Mouse (Mus musculus): Measurements from ENCODE around the gene Gm17079.
"Not testable (repeated sequence)": the region's sequence is repeated elsewhere in the genome, so short reads cannot be mapped to it uniquely, and the experiment has no call there.

Gm17079 gene

DNA sequence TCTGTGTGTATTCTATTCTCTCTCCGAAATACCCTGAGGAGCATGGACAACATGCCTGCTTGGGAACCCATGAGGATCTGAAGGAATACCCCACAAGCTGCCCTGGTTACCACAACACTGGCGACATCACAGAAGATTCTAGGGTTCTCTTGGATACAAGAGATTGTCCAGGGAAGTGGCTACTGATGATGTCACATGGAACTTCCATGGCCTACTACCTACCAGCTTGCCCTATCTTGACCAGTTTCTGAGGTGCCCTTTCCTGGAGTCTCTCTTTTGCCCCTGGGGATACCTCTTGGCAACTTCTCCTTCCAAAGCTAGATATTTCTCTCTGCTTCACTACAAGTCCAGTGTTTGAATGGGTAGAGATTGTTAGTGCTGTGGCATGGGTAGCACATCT is at the start of gene Gm17079:
Gm17079 (minus strand) TSS at position 101 of the 400 bp plus-strand sequence.
- not testable (repeated sequence) for H3K36me3 ChIP-seq (ENCODE audit: control insufficient read depth, insufficient read depth, low read length, poor library complexity, severe bottlenecking); H3K27me3 ChIP-seq (ENCODE audit: control insufficient read depth, insufficient read depth, low read length, poor library complexity, severe bottlenecking); DNase-seq (ENCODE audit: low read depth, low spot score)

GRCm38 (mm10) chr14:51740347-51741170 is 45.3 kb upstream of the Gm17079 start:
- DNase-seq (ENCODE audit: low read depth, low spot score), result no peak
- no peaks in the 10 kb centered on the region for H3K36me3 ChIP-seq (ENCODE audit: control insufficient read depth, insufficient read depth, low read length, poor library complexity, severe bottlenecking)
- H3K27me3 ChIP-seq (ENCODE audit: control insufficient read depth, insufficient read depth, low read length, poor library complexity, severe bottlenecking), result no peaks in the 10 kb centered on the region; the same call in 1 of the 2 replicates

GRCm38 (mm10) chr14:51739150-51739993 is 44.1 kb upstream of the Gm17079 start:
- no peak for DNase-seq (ENCODE audit: low read depth, low spot score)
- H3K27me3 ChIP-seq (ENCODE audit: control insufficient read depth, insufficient read depth, low read length, poor library complexity, severe bottlenecking), result no peaks in the 10 kb centered on the region; the same call in 1 of the 2 replicates

DNA sequence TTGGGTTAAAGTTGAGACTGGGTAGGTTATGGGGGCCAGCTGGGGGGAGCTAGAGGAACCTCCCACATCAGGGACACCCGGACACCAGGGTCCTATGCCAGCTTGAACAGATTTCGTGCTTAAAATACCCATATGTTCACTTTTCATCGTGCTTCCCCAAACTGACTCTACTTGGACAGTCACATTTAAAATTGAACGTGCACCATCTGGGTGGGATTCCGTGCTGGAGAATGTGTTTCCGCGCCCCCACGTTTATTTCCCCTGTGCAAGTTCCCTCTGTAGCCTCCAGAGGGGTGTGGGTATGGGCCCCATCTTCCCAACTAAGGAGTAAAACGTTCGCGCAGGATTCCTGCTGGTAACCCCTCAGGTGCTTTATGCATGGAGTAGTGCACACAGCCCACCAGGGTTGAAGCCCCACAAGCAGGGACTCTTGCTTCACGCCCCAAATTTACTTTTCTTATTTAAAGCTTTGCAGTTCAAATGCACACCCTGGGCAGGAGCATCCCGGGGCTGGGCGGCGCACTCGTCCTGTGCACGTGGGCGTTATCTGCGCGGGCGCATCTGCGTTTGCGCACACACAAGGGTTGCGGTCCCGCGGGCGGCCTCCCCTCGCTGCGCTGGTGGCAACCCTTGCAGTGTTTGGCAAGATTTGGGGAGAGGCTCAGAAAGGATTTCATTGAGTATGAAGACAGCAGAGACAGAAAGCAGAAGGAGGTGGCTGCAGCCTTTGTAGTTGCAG is 43.3 kb upstream of the Gm17079 start:
- no peak for DNase-seq (ENCODE audit: low read depth, low spot score)
- Histone ChIP-seq H3K27me3 (ENCODE audit: control insufficient read depth, insufficient read depth, low read length, poor library complexity, severe bottlenecking) (no peaks in the 10 kb centered on the region; the same call in 1 of the 2 replicates), H3K36me3 (ENCODE audit: control insufficient read depth, insufficient read depth, low read length, poor library complexity, severe bottlenecking) (no peaks in the 10 kb centered on the region)

More at GRCm38 (mm10) chr14:51739150-51739993, 44.1 kb upstream of the Gm17079 start:
- no peaks in the 10 kb centered on the region for H3K36me3 ChIP-seq (ENCODE audit: control insufficient read depth, insufficient read depth, low read length, poor library complexity, severe bottlenecking)

DNA sequence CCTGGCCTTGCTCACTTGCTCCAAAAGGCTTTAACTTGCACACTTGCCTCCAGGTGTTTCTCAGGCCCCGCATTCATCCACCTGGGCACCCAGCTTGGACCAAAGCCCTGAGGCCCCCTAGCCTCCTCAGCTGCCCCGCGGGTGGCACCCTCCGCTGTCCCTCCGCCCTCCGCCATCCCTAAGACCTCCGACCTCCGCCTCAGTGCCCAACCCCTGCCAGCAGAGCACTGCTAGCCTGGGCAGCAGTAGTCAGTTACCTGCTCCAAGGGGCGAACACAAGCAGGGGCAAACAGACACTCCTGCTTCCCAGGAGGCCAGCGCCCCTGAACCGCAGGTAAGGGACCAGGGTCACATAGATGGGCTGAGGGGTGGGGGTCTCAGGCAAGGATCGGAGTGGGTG is 42.7 kb upstream of the Gm17079 start:
- DNase-seq (ENCODE audit: low read depth, low spot score), result no peak
- Histone ChIP-seq H3K36me3 (ENCODE audit: control insufficient read depth, insufficient read depth, low read length, poor library complexity, severe bottlenecking) (no peaks in the 10 kb centered on the region), H3K27me3 (ENCODE audit: control insufficient read depth, insufficient read depth, low read length, poor library complexity, severe bottlenecking) (no peaks in the 10 kb centered on the region; the same call in 1 of the 2 replicates)

DNA sequence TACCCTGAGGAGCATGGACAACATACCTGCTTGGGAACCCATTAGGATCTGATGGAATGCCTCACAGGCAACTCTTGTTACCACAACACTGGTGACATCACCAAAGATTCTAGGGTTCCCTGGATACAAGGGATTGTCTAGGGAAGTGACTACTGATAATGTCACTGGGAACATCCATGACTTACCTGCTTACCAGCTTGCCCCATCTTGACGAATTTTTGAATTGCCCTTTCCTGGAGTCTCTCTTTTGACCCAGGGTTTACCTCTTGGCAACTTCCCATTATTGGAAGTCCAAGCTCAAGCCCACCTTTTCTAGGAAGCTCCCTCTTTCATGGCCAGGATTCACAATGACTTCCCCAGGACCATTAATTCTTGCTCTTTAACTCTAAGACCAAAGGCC is 21.8 kb upstream of the Gm17079 start, which contains the start of gene Gm5800:
Gm5800 (minus strand) TSS at position 101 of the 400 bp plus-strand sequence.
- H3K36me3 ChIP-seq (ENCODE audit: control insufficient read depth, insufficient read depth, low read length, poor library complexity, severe bottlenecking), result no peaks in the 10 kb centered on the region
- DNase-seq (ENCODE audit: low read depth, low spot score), result no peak
- H3K27me3 ChIP-seq (ENCODE audit: control insufficient read depth, insufficient read depth, low read length, poor library complexity, severe bottlenecking), result no peaks in the 10 kb centered on the region

- DNase-seq (ENCODE audit: low read depth, low spot score), result no peak
- Histone ChIP-seq H3K36me3 (ENCODE audit: control insufficient read depth, insufficient read depth, low read length, poor library complexity, severe bottlenecking) (no peaks in the 10 kb centered on the region), H3K27me3 (ENCODE audit: control insufficient read depth, insufficient read depth, low read length, poor library complexity, severe bottlenecking) (no peaks in the 10 kb centered on the region)
These were observed 18.0 kb downstream of the Gm17079 start for GRCm38 (mm10) chr14:51677269-51677668.

Measured in splenic B cell, adult 2 months (primary cell).